Mouse (Mus musculus): Measurements from ENCODE around the gene Rnf34. TPM values are rescaled to one million over a fixed set of nuclear protein-coding genes. Genes with fewer than 3 reads are reported as not detected.

The Rnf34 gene
- polyA plus RNA-seq, 1 experiment from 2014 or later = 13.8 TPM

GRCm38 (mm10) chr5:122873573-122873972, 23.7 kb downstream of the Rnf34 start:
- Histone ChIP-seq H3K4me1 (replicated peaks) (no peaks in the 10 kb centered on the region), H3K27me3 (no peaks in the 10 kb centered on the region), H3K27ac (no peak overlapping the region), H3K9me3 (replicated peaks) (no peaks in the 10 kb centered on the region), H3K36me3 (peaks cover 48% of the 10 kb centered on the region), H3K4me3 (replicated peaks) (no peak overlapping the region), H3K4me2 (no peak overlapping the region), H3K9ac (no peak overlapping the region)
- WGBS (ENCODE audit: insufficient replicate concordance) = 82% methylated on average over 2 of the region's 2 CpGs
- DNase-seq = no peak
- no peak for ATAC-seq (ENCODE audit: low read depth)

- Histone ChIP-seq H3K27me3 (no peaks in the 10 kb centered on the region), H3K4me3 (replicated peaks) (no peak overlapping the region), H3K9me3 (replicated peaks) (no peaks in the 10 kb centered on the region), H3K27ac (no peak overlapping the region), H3K36me3 (peaks cover 49% of the 10 kb centered on the region), H3K4me2 (no peak overlapping the region), H3K4me1 (replicated peaks) (no peaks in the 10 kb centered on the region), H3K9ac (no peak overlapping the region)
- ATAC-seq (ENCODE audit: low read depth) (no peak), DNase-seq (no peak)
- WGBS (ENCODE audit: insufficient replicate concordance) = 65% methylated on average over 3 of the region's 3 CpGs
These were observed 24.5 kb downstream of the Rnf34 start for GRCm38 (mm10) chr5:122874359-122874758.

- no peak for DNase-seq
- 73% methylated on average over 3 of the region's 3 CpGs for WGBS (ENCODE audit: insufficient replicate concordance)
- peaks cover 59% of the 10 kb centered on the region for H3K36me3 ChIP-seq
These were observed 26.8 kb downstream of the Rnf34 start for GRCm38 (mm10) chr5:122876671-122877070.

GRCm38 (mm10) chr5:122880241-122880980, 30.6 kb downstream of the Rnf34 start:
- no peak for DNase-seq
- no peak overlapping the region for H3K4me2 ChIP-seq
- no peak overlapping the region for H3K27ac ChIP-seq
- ATAC-seq (ENCODE audit: low read depth) = 0 out of 2 replicates have a peak, but pooled peaks have one; percentile 30
- H3K9me3 ChIP-seq (replicated peaks) = no peaks in the 10 kb centered on the region
- H3K4me3 ChIP-seq (replicated peaks) = no peak overlapping the region
- H3K36me3 ChIP-seq = peaks cover 56% of the 10 kb centered on the region
- H3K27me3 ChIP-seq = no peaks in the 10 kb centered on the region
- H3K9ac ChIP-seq = no peak overlapping the region
- 93% methylated on average over 37 of the region's 37 CpGs for WGBS (ENCODE audit: insufficient replicate concordance)
- H3K4me1 ChIP-seq (replicated peaks) = peaks cover 1% of the 10 kb centered on the region

More at GRCm38 (mm10) chr5:122876671-122877070, 26.8 kb downstream of the Rnf34 start:
- H3K4me2 ChIP-seq = no peak overlapping the region
- no peaks in the 10 kb centered on the region for H3K9me3 ChIP-seq (replicated peaks)
- H3K27me3 ChIP-seq = no peaks in the 10 kb centered on the region
- ATAC-seq (ENCODE audit: low read depth) = no peak
- no peak overlapping the region for H3K4me3 ChIP-seq (replicated peaks)
- H3K4me1 ChIP-seq (replicated peaks) = no peaks in the 10 kb centered on the region
- no peak overlapping the region for H3K27ac ChIP-seq
- no peak overlapping the region for H3K9ac ChIP-seq

GRCm38 (mm10) chr5:122881313-122881712, 31.5 kb downstream of the Rnf34 start:
- Histone ChIP-seq H3K36me3 (peaks cover 56% of the 10 kb centered on the region), H3K4me3 (replicated peaks) (no peak overlapping the region), H3K4me2 (no peak overlapping the region), H3K27ac (no peak overlapping the region), H3K9ac (no peak overlapping the region), H3K9me3 (replicated peaks) (no peaks in the 10 kb centered on the region), H3K4me1 (replicated peaks) (peaks cover 10% of the 10 kb centered on the region), H3K27me3 (no peaks in the 10 kb centered on the region)
- DNase-seq (peak; percentile 42), ATAC-seq (ENCODE audit: low read depth) (peak; percentile 34; the same call in 1 of the 2 replicates)
- WGBS (ENCODE audit: insufficient replicate concordance) = 57% methylated on average over 5 of the region's 5 CpGs

- no peak for DNase-seq
- Histone ChIP-seq H3K4me3 (replicated peaks) (no peak overlapping the region), H3K27me3 (no peaks in the 10 kb centered on the region), H3K9me3 (replicated peaks) (no peaks in the 10 kb centered on the region), H3K4me1 (replicated peaks) (peaks cover 10% of the 10 kb centered on the region), H3K36me3 (peaks cover 49% of the 10 kb centered on the region), H3K9ac (no peak overlapping the region), H3K4me2 (no peak overlapping the region), H3K27ac (no peak overlapping the region)
- no peak for ATAC-seq (ENCODE audit: low read depth)
- 80% methylated on average over 18 of the region's 18 CpGs for WGBS (ENCODE audit: insufficient replicate concordance)
These were observed 32.6 kb downstream of the Rnf34 start for GRCm38 (mm10) chr5:122882256-122883050.

- H3K4me2 ChIP-seq = no peak overlapping the region
- no peak overlapping the region for H3K9ac ChIP-seq
- H3K9me3 ChIP-seq (replicated peaks) = no peaks in the 10 kb centered on the region
- DNase-seq (no peak), ATAC-seq (ENCODE audit: low read depth) (no peak)
- H3K27me3 ChIP-seq = no peaks in the 10 kb centered on the region
- peaks cover 15% of the 10 kb centered on the region for H3K4me1 ChIP-seq (replicated peaks)
- WGBS (ENCODE audit: insufficient replicate concordance) = 71% methylated on average over 9 of the region's 9 CpGs
- H3K27ac ChIP-seq = no peak overlapping the region
- H3K36me3 ChIP-seq = peaks cover 49% of the 10 kb centered on the region
- no peak overlapping the region for H3K4me3 ChIP-seq (replicated peaks)
These were observed 33.4 kb downstream of the Rnf34 start for GRCm38 (mm10) chr5:122883237-122883636.

GRCm38 (mm10) chr5:122883652-122884235, 33.9 kb downstream of the Rnf34 start:
- H3K4me2 ChIP-seq = no peak overlapping the region
- H3K27me3 ChIP-seq = no peaks in the 10 kb centered on the region
- DNase-seq (no peak), ATAC-seq (ENCODE audit: low read depth) (no peak)
- WGBS (ENCODE audit: insufficient replicate concordance) = 37% methylated on average over 2 of the region's 2 CpGs
- H3K9me3 ChIP-seq (replicated peaks) = no peaks in the 10 kb centered on the region
- H3K9ac ChIP-seq = no peak overlapping the region
- H3K27ac ChIP-seq = no peak overlapping the region
- no peak overlapping the region for H3K4me3 ChIP-seq (replicated peaks)
- H3K36me3 ChIP-seq = peaks cover 48% of the 10 kb centered on the region
- peaks cover 19% of the 10 kb centered on the region for H3K4me1 ChIP-seq (replicated peaks)

- no peak overlapping the region for H3K4me3 ChIP-seq (replicated peaks)
- no peak overlapping the region for H3K4me2 ChIP-seq
- peaks cover 37% of the 10 kb centered on the region for H3K36me3 ChIP-seq
- no peak overlapping the region for H3K9ac ChIP-seq
- peaks cover 19% of the 10 kb centered on the region for H3K4me1 ChIP-seq (replicated peaks)
- DNase-seq = no peak
- H3K27me3 ChIP-seq = no peaks in the 10 kb centered on the region
- ATAC-seq (ENCODE audit: low read depth) = no peak
- 68% methylated on average over 7 of the region's 7 CpGs for WGBS (ENCODE audit: insufficient replicate concordance)
- H3K27ac ChIP-seq = no peak overlapping the region
- H3K9me3 ChIP-seq (replicated peaks) = no peaks in the 10 kb centered on the region
These were observed 34.9 kb downstream of the Rnf34 start for GRCm38 (mm10) chr5:122884594-122885348.

GRCm38 (mm10) chr5:122887033-122887432, 37.2 kb downstream of the Rnf34 start:
- DNase-seq (no peak), ATAC-seq (ENCODE audit: low read depth) (no peak)
- no peak overlapping the region for H3K9ac ChIP-seq
- H3K4me3 ChIP-seq (replicated peaks) = no peak overlapping the region
- WGBS (ENCODE audit: insufficient replicate concordance) = 85% methylated on average over 9 of the region's 9 CpGs
- peaks cover 19% of the 10 kb centered on the region; the same call in 1 of the 2 replicates for H3K36me3 ChIP-seq
- no peaks in the 10 kb centered on the region for H3K27me3 ChIP-seq
- H3K9me3 ChIP-seq (replicated peaks) = no peaks in the 10 kb centered on the region
- H3K4me1 ChIP-seq (replicated peaks) = peaks cover 29% of the 10 kb centered on the region
- no peak overlapping the region for H3K27ac ChIP-seq
- H3K4me2 ChIP-seq = no peak overlapping the region
